Mouse (Mus musculus): ENCODE results near the gene Pak2.

GRCm38 (mm10) chr16:32087629-32088443 lies 8.7 kb upstream of the Pak2 start:
- no peak for TF ChIP-seq E2F4 (IDR thresholded peaks at IDR 0.05; ENCODE audit: insufficient read depth)
- TF ChIP-seq POLR2A (IDR thresholded peaks at IDR 0.05; ENCODE audit: insufficient read length, low read depth): no peak
- TF ChIP-seq CEBPB (IDR thresholded peaks at IDR 0.05; ENCODE audit: insufficient read depth, poor library complexity, severe bottlenecking): no peak
- TF ChIP-seq MAX (IDR thresholded peaks at IDR 0.05; ENCODE audit: low read depth): no peak
- no peak for TF ChIP-seq MYOG (IDR thresholded peaks at IDR 0.05; ENCODE audit: control insufficient read depth in 1 of 3, insufficient read depth in 1 of 3, insufficient read length in 2 of 3, low read depth in 2 of 3)

Data from myocyte (in vitro differentiated cells).